Comparison of ENCODE assay signal across 8 mouse cellular contexts in genomic region chr4:24544677-24545151, GRCm38 (mm10). TPM values are rescaled to one million over a fixed set of nuclear protein-coding genes. Genes with fewer than 3 reads are reported as not detected.
A peak's percentile ranks its signal among the peaks of the same experiment; 100 is the strongest.
DNase-seq lines count a peak whose midpoint lies in the region; ATAC-seq and TF ChIP-seq lines count a peak whose summit lies in the region.

No protein-coding gene starts in this region.

- H3K9me3 ChIP-seq in forebrain, embryonic 16.5 days (ENCODE audit: control insufficient read depth, low read length), result no peaks in the 10 kb centered on the region

- H3K4me1 ChIP-seq in forebrain, embryonic 16.5 days (replicated peaks; ENCODE audit: control insufficient read depth, insufficient read depth, low read length), result peaks cover 8% of the 10 kb centered on the region

- H3K4me3 ChIP-seq in gastrocnemius, adult 2 months, result peak overlapping the region; percentile 28
- H3K4me3 ChIP-seq in forebrain, embryonic 16.5 days (replicated peaks; ENCODE audit: low read length), result peak overlapping the region; percentile 14

- no peak overlapping the region for H3K27ac ChIP-seq in gastrocnemius, adult 2 months
- peak overlapping the region; percentile 56 for H3K27ac ChIP-seq in forebrain, embryonic 16.5 days (ENCODE audit: low read length)

- intact Hi-C loops in gastrocnemius, adult 2 months (cut with DNase I), result no loop called here

- H3K9ac ChIP-seq in forebrain, embryonic 16.5 days (replicated peaks; ENCODE audit: low read depth, low read length), result peak overlapping the region; percentile 35

- peak; percentile 47 for TF ChIP-seq CTCF in gastrocnemius, adult 2 months (IDR thresholded peaks at IDR 0.05)

- H3K27me3 ChIP-seq in forebrain, embryonic 16.5 days (replicated peaks; ENCODE audit: control insufficient read depth, insufficient read depth, low read length), result no peaks in the 10 kb centered on the region

- H3K4me2 ChIP-seq in forebrain, embryonic 16.5 days (ENCODE audit: low read length), result peak overlapping the region; percentile 40

- DNase-seq in gastrocnemius, adult 2 months, result no peak
- DNase-seq in gastrocnemius, postnatal 10 days, result no peak
- peak; percentile 39 for DNase-seq in brain, embryonic 18.5 days (ENCODE audit: low read depth, low spot score)
- peak; percentile 59 for DNase-seq in kidney, postnatal 10 days
- peak; percentile 61 for DNase-seq in right cerebral cortex, postnatal 4 days
- no peak for DNase-seq in ovary, postnatal 14 days (ENCODE audit: low spot score)

- no peaks in the 10 kb centered on the region for H3K36me3 ChIP-seq in forebrain, embryonic 16.5 days (ENCODE audit: control insufficient read depth, insufficient read depth)

- ATAC-seq in forebrain, embryonic 16.5 days, result peak; percentile 99
- ATAC-seq in megakaryocyte progenitor cell, adult 5-6 weeks (replicated peaks; ENCODE audit: poor library complexity), result peak; percentile 39; the same call in 1 of the 2 replicates

- WGBS in forebrain, embryonic 16.5 days, result 7% methylated on average over 5 of the region's 5 CpGs

RNA-seq across cellular contexts. Expression of gene Mms22l, which starts 48.5 kb away (rescaled TPM):
- under 1 TPM in 1 of 2 experiments, not detected in 1; 0.11 TPM for total RNA-seq in gastrocnemius, adult 2 months (2021)
- 1 to 10 TPM; 3.0 to 4.2 TPM for total RNA-seq in gastrocnemius, postnatal 10 days (2021)
- 17.4 and 22.0 TPM in 2 replicates for polyA plus RNA-seq in forebrain, embryonic 16.5 days (2015; fragmentation: Nextera tagmentation; extraction: Ambion mirVana)
- total RNA-seq in megakaryocyte progenitor cell, adult 5-6 weeks (2015), result 59.5 and 70.3 TPM in 2 replicates
- total RNA-seq in megakaryocyte progenitor cell, adult 5-6 weeks (2017), result 42.9 and 46.4 TPM in 2 replicates

Comparison
In these comparisons a context has a peak if more than half of its experiments do, and no peak if none do; other contexts are left out.
1. DNase-seq: peak in brain, embryonic 18.5 days (single experiment), kidney, postnatal 10 days (single experiment) and right cerebral cortex, postnatal 4 days (single experiment); none in gastrocnemius, adult 2 months (single experiment), gastrocnemius, postnatal 10 days (single experiment) and ovary, postnatal 14 days (single experiment).
2. RNA of gene Mms22l, which starts 48.5 kb away (total RNA-seq): 42.9 to 70.3 TPM in megakaryocyte progenitor cell, adult 5-6 weeks; 3.0 to 4.2 TPM in gastrocnemius, postnatal 10 days and 0.11 TPM in gastrocnemius, adult 2 months; every median in the first group is over 4 times any median in the second.